Comparison of ENCODE assay signal across 10 mouse cellular contexts in genomic region chr7:132799119-132800016, GRCm38 (mm10). TPM values are rescaled to one million over a fixed set of nuclear protein-coding genes. Genes with fewer than 3 reads are reported as not detected.
DNase-seq lines count a peak whose midpoint lies in the region; ATAC-seq lines count a peak whose summit lies in the region.
"Had no signal": no experiment of that assay in that cellular context is flagged by ENCODE, and none has a peak within 500 bp of the region (broad histone marks: within the 10 kb centered on the region; RNA-seq: fewer than 3 reads in every experiment).

No protein-coding gene starts in this region.

- peaks cover 88% of the 10 kb centered on the region for H3K36me3 ChIP-seq in megakaryocyte, embryonic 14.5 days (replicated peaks; ENCODE audit: low read length)
- 0 out of 2 replicates have a peak, but pooled peaks cover 5% of the 10 kb centered on the region for H3K36me3 ChIP-seq in heart, embryonic 12.5 days
- no peaks in the 10 kb centered on the region for H3K36me3 ChIP-seq in macrophage (ENCODE audit: inconsistent target)
- H3K36me3 ChIP-seq in midbrain, embryonic 15.5 days (replicated peaks), result no peaks in the 10 kb centered on the region
- H3K36me3 ChIP-seq: embryonic facial prominence, embryonic 15.5 days had no signal

- 72% methylated on average over 5 of the region's 5 CpGs for WGBS in heart, embryonic 12.5 days
- WGBS in macrophage (ENCODE audit: missing documents), result 88% methylated on average over 5 of the region's 5 CpGs
- WGBS in midbrain, embryonic 15.5 days, result 87% methylated on average over 5 of the region's 5 CpGs

- H3K27ac ChIP-seq in heart, embryonic 12.5 days (ENCODE audit: poor library complexity, severe bottlenecking), result peak overlapping the region; percentile 42; the same call in 1 of the 2 replicates
- peak overlapping the region; percentile 80 for H3K27ac ChIP-seq in macrophage
- H3K27ac ChIP-seq in midbrain, embryonic 15.5 days, result no peak overlapping the region
- H3K27ac ChIP-seq: embryonic facial prominence, embryonic 15.5 days had no signal

- H3K9me3 ChIP-seq in megakaryocyte, embryonic 14.5 days, result no peaks in the 10 kb centered on the region
- no peaks in the 10 kb centered on the region for H3K9me3 ChIP-seq in heart, embryonic 12.5 days (replicated peaks)
- no peaks in the 10 kb centered on the region for H3K9me3 ChIP-seq in midbrain, embryonic 15.5 days
- H3K9me3 ChIP-seq: embryonic facial prominence, embryonic 15.5 days had no signal

- H3K79me2 ChIP-seq in macrophage (ENCODE audit: inconsistent target), result peaks cover 100% of the 10 kb centered on the region

- H3K4me2 ChIP-seq in heart, embryonic 12.5 days, result no peak overlapping the region
- H3K4me2 ChIP-seq in midbrain, embryonic 15.5 days, result no peak overlapping the region
- H3K4me2 ChIP-seq: embryonic facial prominence, embryonic 15.5 days had no signal

- H3K4me1 ChIP-seq in megakaryocyte, embryonic 14.5 days, result peaks cover 97% of the 10 kb centered on the region
- peaks cover 54% of the 10 kb centered on the region for H3K4me1 ChIP-seq in heart, embryonic 12.5 days (replicated peaks)
- H3K4me1 ChIP-seq in midbrain, embryonic 15.5 days, result no peaks in the 10 kb centered on the region

- no peak for ATAC-seq in megakaryocyte, adult 5-6 weeks (ENCODE audit: poor library complexity, severe bottlenecking)
- peak; percentile 26 for ATAC-seq in heart, embryonic 12.5 days (ENCODE audit: insufficient number of reproducible peaks, low FRiP score)
- ATAC-seq in midbrain, embryonic 15.5 days (replicated peaks), result no peak

- no peaks in the 10 kb centered on the region for H3K27me3 ChIP-seq in megakaryocyte, embryonic 14.5 days (replicated peaks)
- no peaks in the 10 kb centered on the region for H3K27me3 ChIP-seq in heart, embryonic 12.5 days (replicated peaks)
- no peaks in the 10 kb centered on the region for H3K27me3 ChIP-seq in midbrain, embryonic 15.5 days (replicated peaks)
- H3K27me3 ChIP-seq: embryonic facial prominence, embryonic 15.5 days had no signal

- peak overlapping the region; percentile 73 for H3K4me3 ChIP-seq in megakaryocyte, embryonic 14.5 days (replicated peaks)
- no peak overlapping the region for H3K4me3 ChIP-seq in heart, embryonic 12.5 days
- H3K4me3 ChIP-seq in macrophage (ENCODE audit: inconsistent target), result no peak overlapping the region
- H3K4me3 ChIP-seq in midbrain, embryonic 15.5 days, result no peak overlapping the region
- H3K4me3 ChIP-seq: embryonic facial prominence, embryonic 15.5 days; myocyte had no signal

- intact Hi-C loops in heart, postnatal 14 days (cut with DNase I), result loop anchor here (2.0 kb wide), 1 partner anchor 13 kb away; no protein-coding TSS in a partner anchor

- peak; percentile 97 for DNase-seq in heart, adult 11 months
- DNase-seq in heart, postnatal 14 days, result no peak
- DNase-seq in spleen, postnatal 14 days (ENCODE audit: low spot score in 2 of 2), result no peak

- H3K9ac ChIP-seq in heart, embryonic 12.5 days, result no peak overlapping the region
- no peak overlapping the region for H3K9ac ChIP-seq in midbrain, embryonic 15.5 days
- H3K9ac ChIP-seq: embryonic facial prominence, embryonic 15.5 days had no signal

RNA-seq across cellular contexts. Expression of gene Fam53b, which starts 14.3 kb away (rescaled TPM):
- 10 to 100 TPM; 29.2 to 34.1 TPM for total RNA-seq in heart, postnatal 14 days (2021)
- polyA plus RNA-seq in megakaryocyte, embryonic 14.5 days (2012; ENCODE audit: insufficient read depth, low replicate concordance), result 22.1 and 77.4 TPM in 2 replicates
- total RNA-seq in megakaryocyte, adult 5-6 weeks (2015), result 21.7 and 26.3 TPM in 2 replicates
- 11.3 and 18.9 TPM in 2 replicates for total RNA-seq in megakaryocyte, adult 5-6 weeks (2017)
- polyA plus RNA-seq in heart, embryonic 12.5 days (2016; fragmentation: Nextera tagmentation; extraction: Ambion mirVana), result 15.3 and 17.0 TPM in 2 replicates
- total RNA-seq in macrophage (2018; cell fraction: chromatin; rRNA removed), result 100 to 1,000 TPM in 13 of 26 experiments, 10 to 100 TPM in 13; 24.2 to 164 (median 103) TPM
- 10 to 100 TPM; 11.4 to 67.0 (median 51.9) TPM for total RNA-seq in macrophage (2018; cell fraction: cytosol; rRNA removed)
- total RNA-seq in macrophage (2018; cell fraction: nucleus; rRNA removed), result 100 to 1,000 TPM in 8 of 26 experiments, 10 to 100 TPM in 18; 21.6 to 149 (median 81.0) TPM
- 28.5 to 45.3 TPM (median 29.8 TPM) in 3 replicates for polyA plus RNA-seq in macrophage (2018)
- 15.4 and 15.7 TPM in 2 replicates for polyA plus RNA-seq in midbrain, embryonic 15.5 days (2015; fragmentation: Nextera tagmentation; extraction: Ambion mirVana)

RNA-seq across cellular contexts. Expression of gene Eef1akmt2, which starts 53.1 kb away (rescaled TPM):
- total RNA-seq in heart, postnatal 14 days (2021), result 10 to 100 TPM in 1 of 2 experiments, 1 to 10 TPM in 1; 9.5 to 10.9 TPM
- polyA plus RNA-seq in megakaryocyte, embryonic 14.5 days (2012; ENCODE audit: insufficient read depth, low replicate concordance), result 4.8 and 8.7 TPM in 2 replicates
- total RNA-seq in megakaryocyte, adult 5-6 weeks (2015), result 24.7 and 31.9 TPM in 2 replicates
- 34.9 and 35.8 TPM in 2 replicates for total RNA-seq in megakaryocyte, adult 5-6 weeks (2017)
- polyA plus RNA-seq in heart, embryonic 12.5 days (2016; fragmentation: Nextera tagmentation; extraction: Ambion mirVana), result 37.9 and 45.9 TPM in 2 replicates
- 10 to 100 TPM; 16.6 to 67.7 (median 39.8) TPM for total RNA-seq in macrophage (2018; cell fraction: chromatin; rRNA removed)
- 10 to 100 TPM in 25 of 26 experiments, 1 to 10 TPM in 1; 9.6 to 21.4 (median 15.7) TPM for total RNA-seq in macrophage (2018; cell fraction: cytosol; rRNA removed)
- total RNA-seq in macrophage (2018; cell fraction: nucleus; rRNA removed), result 10 to 100 TPM; 12.7 to 46.5 (median 25.2) TPM
- polyA plus RNA-seq in macrophage (2018), result 15.2 to 18.8 TPM (median 17.1 TPM) in 3 replicates
- polyA plus RNA-seq in midbrain, embryonic 15.5 days (2015; fragmentation: Nextera tagmentation; extraction: Ambion mirVana), result 83.9 and 88.1 TPM in 2 replicates

RNA-seq across cellular contexts. Expression of gene Abraxas2, which starts 59.7 kb away (rescaled TPM):
- total RNA-seq in heart, postnatal 14 days (2021), result 10 to 100 TPM; 19.2 to 20.8 TPM
- 1.8 TPM in 1 of 2 replicates, not detected in the other for polyA plus RNA-seq in megakaryocyte, embryonic 14.5 days (2012; ENCODE audit: insufficient read depth, low replicate concordance)
- 49.4 and 51.6 TPM in 2 replicates for total RNA-seq in megakaryocyte, adult 5-6 weeks (2015)
- 47.6 and 48.0 TPM in 2 replicates for total RNA-seq in megakaryocyte, adult 5-6 weeks (2017)
- 26.6 and 27.8 TPM in 2 replicates for polyA plus RNA-seq in heart, embryonic 12.5 days (2016; fragmentation: Nextera tagmentation; extraction: Ambion mirVana)
- 100 to 1,000 TPM in 6 of 26 experiments, 10 to 100 TPM in 20; 38.2 to 126 (median 79.0) TPM for total RNA-seq in macrophage (2018; cell fraction: chromatin; rRNA removed)
- 10 to 100 TPM; 38.1 to 64.3 (median 54.7) TPM for total RNA-seq in macrophage (2018; cell fraction: cytosol; rRNA removed)
- 100 to 1,000 TPM in 1 of 26 experiments, 10 to 100 TPM in 25; 31.4 to 113 (median 66.4) TPM for total RNA-seq in macrophage (2018; cell fraction: nucleus; rRNA removed)
- polyA plus RNA-seq in macrophage (2018), result 45.4 to 73.6 TPM (median 47.0 TPM) in 3 replicates
- polyA plus RNA-seq in midbrain, embryonic 15.5 days (2015; fragmentation: Nextera tagmentation; extraction: Ambion mirVana), result 36.1 and 38.7 TPM in 2 replicates
